Mouse (Mus musculus) cerebellum, adult 2 months (tissue): ENCODE data around the gene Enpp3. TPM values are rescaled to one million over a fixed set of nuclear protein-coding genes. Genes with fewer than 3 reads are reported as not detected.

Source experiments
- DNase-seq, 2 experiments: peaks; one replicate each; pipeline ENCODE4 v3.0.0; 2021
- H3K27ac ChIP-seq: fragments of 200-500 bp; 2 replicates; pipeline ENCODE4 v1.5.1; 2012; ENCODE audit warnings: low read length, control low read depth, inconsistent platforms; ENCODE audit not compliant: insufficient read depth
- H3K27me3 ChIP-seq: fragments of 200-500 bp; 2 replicates; pipeline ENCODE4 v1.6.1; 2012; ENCODE audit warnings: inconsistent platforms, mild to moderate bottlenecking, low read length, moderate library complexity; ENCODE audit not compliant: control insufficient read depth, insufficient read depth
- H3K4me1 ChIP-seq: fragments of 200-500 bp; 2 replicates; pipeline ENCODE4 v1.6.1; 2011; ENCODE audit warnings: low read length; ENCODE audit not compliant: control insufficient read depth, insufficient read depth
- H3K4me3 ChIP-seq: fragments of 200-500 bp; replicated peaks from 2 replicates; pipeline ENCODE3; 2011; ENCODE audit warnings: mild to moderate bottlenecking, low read depth, low read length, control low read depth; ENCODE audit not compliant: insufficient read depth
- CTCF ChIP-seq: fragments of 200-500 bp; IDR thresholded peaks from 2 replicates; pipeline ENCODE4 v1.5.1; 2011; ENCODE audit warnings: low read depth, mild to moderate bottlenecking, control low read depth, low read length, moderate library complexity, borderline replicate concordance; ENCODE audit not compliant: insufficient read depth
- POLR2A ChIP-seq: fragments of 200-500 bp; IDR thresholded peaks from 2 replicates; pipeline ENCODE4 v1.6.1; 2011; ENCODE audit warnings: low read length, control low read depth, borderline replicate concordance; ENCODE audit not compliant: insufficient read depth
- WGBS: fragments of 180-500 bp; shearing (Covaris S2); methylation state at CpG from one replicate; pipeline ENCODE4 v1.1.7; 2018; 5-methylcytosine and 5-hydroxymethylcytosine counted together
- polyA plus RNA-seq: library from polyadenylated mRNA; depleted of rRNA; stranded (reverse); fragments of >200 nt; gene quantifications from 2 replicates; pipeline ENCODE4 v1.2.3, GENCODE M21; 2012

Gene Enpp3
- polyA plus RNA-seq, 1 experiment = 1.4 TPM

DNA sequence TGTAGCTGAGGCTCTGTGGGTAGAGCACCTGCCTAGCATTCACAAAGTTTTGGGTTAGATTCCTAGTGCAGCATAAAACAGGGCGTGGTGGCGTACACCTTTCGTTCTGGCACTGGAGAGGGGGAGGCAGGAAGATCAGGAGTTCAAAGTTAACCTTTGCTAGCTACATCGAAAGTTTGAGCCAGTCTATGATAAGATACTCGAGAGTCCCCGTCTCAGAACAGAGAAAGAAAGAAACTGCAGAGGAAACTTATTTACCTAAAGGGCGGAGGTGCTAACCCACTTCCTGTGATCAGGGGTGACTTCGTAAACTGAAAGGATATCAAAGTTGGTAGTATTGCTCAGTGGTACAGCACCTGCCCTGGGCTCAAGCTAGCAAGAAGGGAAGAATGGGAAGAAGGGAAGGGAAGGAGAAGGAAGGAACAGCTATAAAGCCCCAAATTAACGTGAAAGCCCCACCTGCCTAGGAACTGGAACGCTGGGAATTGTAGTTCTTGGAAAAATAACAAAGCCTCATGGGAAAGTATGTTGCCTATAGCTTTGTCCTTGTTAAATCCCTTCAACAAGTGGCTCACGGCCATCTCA is 88.3 kb downstream of the Enpp3 start:
- TF ChIP-seq POLR2A = no peak
- TF ChIP-seq CTCF = no peak
- H3K27me3 ChIP-seq = no peaks in the 10 kb centered on the region; the same call in 1 of the 2 replicates
- no peak overlapping the region for H3K4me3 ChIP-seq
- H3K27ac ChIP-seq = no peak overlapping the region
- no peaks in the 10 kb centered on the region for H3K4me1 ChIP-seq
- no peak for DNase-seq
- 57% methylated on average over 11 of the region's 11 CpGs for WGBS

DNA sequence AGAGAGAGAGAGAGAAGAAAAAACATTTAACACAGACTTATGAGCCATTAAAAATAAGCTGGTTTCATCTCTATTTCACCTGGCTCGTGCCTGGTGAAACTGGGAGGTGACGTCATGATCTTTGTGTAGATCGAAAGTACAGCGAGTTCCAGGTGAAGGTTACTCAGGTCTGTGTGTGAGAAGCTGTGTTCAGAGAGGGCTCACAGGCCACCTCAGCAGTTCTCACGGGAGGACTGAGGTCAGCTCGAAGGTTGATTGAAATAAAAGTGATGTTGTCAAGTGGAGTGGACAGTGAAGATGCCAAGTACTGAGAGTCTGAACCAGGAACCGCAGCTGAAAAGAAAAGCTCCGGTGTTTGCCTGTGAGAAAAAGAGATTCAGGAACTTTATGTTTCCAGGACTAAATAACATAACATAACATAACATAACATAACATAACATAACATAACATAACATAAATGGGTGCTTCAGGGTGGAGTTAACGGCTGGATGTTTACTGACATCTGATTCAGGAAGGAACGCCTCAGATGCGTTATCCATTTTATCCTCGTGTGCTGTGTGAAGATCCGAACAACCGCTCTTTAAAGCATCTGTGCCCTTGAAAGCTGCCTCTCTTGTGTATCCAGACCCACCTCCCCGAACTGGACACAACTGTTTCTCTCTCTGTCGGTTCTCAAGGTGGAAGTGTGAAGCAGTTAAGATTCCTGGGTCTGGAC is 88.9 kb downstream of the Enpp3 start:
- WGBS = 73% methylated on average over 16 of the region's 16 CpGs
- Histone ChIP-seq H3K4me3 (no peak overlapping the region), H3K27ac (no peak overlapping the region), H3K27me3 (no peaks in the 10 kb centered on the region; the same call in 1 of the 2 replicates), H3K4me1 (no peaks in the 10 kb centered on the region)
- no peak for TF ChIP-seq CTCF
- TF ChIP-seq POLR2A = no peak
- no peak for DNase-seq

- 81% methylated on average over 13 of the region's 13 CpGs for WGBS
- Histone ChIP-seq H3K4me3 (no peak overlapping the region), H3K27me3 (no peaks in the 10 kb centered on the region), H3K4me1 (no peaks in the 10 kb centered on the region), H3K27ac (no peak overlapping the region)
- no peak for TF ChIP-seq POLR2A
- no peak for TF ChIP-seq CTCF
- DNase-seq = no peak
Observed at GRCm38 (mm10) chr10:24742950-24743487, 99.6 kb downstream of the Enpp3 start.

DNA sequence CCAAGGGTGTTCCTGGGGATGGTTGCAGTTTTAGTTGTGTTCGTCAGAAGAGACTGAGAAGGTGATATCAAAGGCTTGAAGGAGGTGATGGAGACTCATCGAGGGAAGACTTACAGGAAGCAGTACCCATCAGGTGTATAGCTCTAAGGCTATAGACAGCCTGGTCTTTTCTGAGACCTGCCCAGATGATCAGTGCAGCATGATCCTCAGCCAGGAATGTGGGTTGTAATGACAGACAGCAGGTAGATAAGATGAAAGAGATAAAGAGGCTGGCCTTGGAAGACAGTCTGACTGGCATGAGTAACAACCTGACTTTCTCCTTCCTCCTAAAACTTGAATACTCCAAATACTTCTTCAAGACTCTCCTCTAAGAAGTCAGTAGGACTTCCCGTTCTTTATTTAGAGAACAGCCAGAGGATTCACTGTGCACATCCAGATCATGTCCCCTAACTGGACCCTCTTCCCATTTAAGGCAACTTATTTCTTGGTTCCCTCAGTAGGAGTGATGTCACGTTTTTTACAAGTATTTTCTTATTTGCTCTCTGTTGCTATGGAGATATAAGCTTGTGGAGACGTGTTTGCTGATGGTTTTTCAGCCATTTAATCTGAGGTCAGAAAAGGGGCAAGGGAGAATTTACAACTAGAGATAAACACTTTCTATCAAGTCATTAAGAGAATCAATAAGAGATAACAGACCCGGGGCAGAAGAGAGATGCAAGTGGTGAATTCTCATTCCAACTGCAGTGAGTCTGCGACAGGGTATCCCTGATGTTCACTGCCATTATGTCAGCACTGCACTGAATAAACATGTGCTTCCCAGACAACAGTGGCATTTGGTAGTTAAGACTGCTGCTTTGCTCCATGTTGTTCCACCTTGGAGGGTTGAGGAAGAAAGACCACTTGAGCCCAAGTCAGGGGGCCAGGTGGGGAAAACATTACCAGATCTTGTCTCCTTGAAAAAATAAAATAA is 101.1 kb downstream of the Enpp3 start:
- DNase-seq = no peak
- H3K4me3 ChIP-seq = no peak overlapping the region
- no peak for TF ChIP-seq CTCF
- no peak for TF ChIP-seq POLR2A
- no peaks in the 10 kb centered on the region for H3K27me3 ChIP-seq
- 75% methylated on average over 7 of the region's 7 CpGs for WGBS
- no peaks in the 10 kb centered on the region for H3K4me1 ChIP-seq
- H3K27ac ChIP-seq = no peak overlapping the region

GRCm38 (mm10) chr10:24739171-24739570 is 103.5 kb downstream of the Enpp3 start:
- TF ChIP-seq POLR2A (no peak), CTCF (no peak)
- Histone ChIP-seq H3K27ac (no peak overlapping the region), H3K4me3 (no peak overlapping the region), H3K27me3 (no peaks in the 10 kb centered on the region), H3K4me1 (no peaks in the 10 kb centered on the region)
- DNase-seq = no peak
- WGBS = 19% methylated on average over 2 of the region's 2 CpGs

DNA sequence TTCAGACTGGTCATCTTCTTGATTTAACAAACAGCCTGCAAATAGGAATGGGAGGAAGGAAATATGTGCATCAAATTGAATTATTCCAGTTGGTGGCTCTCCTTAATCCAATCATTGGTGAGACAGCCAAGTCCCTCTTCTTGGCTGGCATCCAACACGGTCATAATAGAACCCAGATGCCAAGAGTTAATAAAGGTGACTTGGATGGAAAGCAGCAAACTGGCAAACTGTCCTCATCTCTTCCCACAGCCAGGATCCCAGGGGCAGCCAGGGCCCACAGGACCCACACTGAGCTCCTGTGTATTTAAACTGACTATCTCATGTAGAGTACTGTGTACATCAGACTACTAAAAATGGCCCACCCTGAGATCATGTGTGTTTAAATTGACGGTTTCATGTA is 104.2 kb downstream of the Enpp3 start:
- DNase-seq = peak in 1 of 2 experiments; percentile 18
- WGBS = 8% methylated on average over 2 of the region's 2 CpGs
- no peaks in the 10 kb centered on the region for H3K4me1 ChIP-seq
- no peak overlapping the region for H3K27ac ChIP-seq
- no peak for TF ChIP-seq POLR2A
- no peak for TF ChIP-seq CTCF
- no peaks in the 10 kb centered on the region for H3K27me3 ChIP-seq
- H3K4me3 ChIP-seq = no peak overlapping the region

DNA sequence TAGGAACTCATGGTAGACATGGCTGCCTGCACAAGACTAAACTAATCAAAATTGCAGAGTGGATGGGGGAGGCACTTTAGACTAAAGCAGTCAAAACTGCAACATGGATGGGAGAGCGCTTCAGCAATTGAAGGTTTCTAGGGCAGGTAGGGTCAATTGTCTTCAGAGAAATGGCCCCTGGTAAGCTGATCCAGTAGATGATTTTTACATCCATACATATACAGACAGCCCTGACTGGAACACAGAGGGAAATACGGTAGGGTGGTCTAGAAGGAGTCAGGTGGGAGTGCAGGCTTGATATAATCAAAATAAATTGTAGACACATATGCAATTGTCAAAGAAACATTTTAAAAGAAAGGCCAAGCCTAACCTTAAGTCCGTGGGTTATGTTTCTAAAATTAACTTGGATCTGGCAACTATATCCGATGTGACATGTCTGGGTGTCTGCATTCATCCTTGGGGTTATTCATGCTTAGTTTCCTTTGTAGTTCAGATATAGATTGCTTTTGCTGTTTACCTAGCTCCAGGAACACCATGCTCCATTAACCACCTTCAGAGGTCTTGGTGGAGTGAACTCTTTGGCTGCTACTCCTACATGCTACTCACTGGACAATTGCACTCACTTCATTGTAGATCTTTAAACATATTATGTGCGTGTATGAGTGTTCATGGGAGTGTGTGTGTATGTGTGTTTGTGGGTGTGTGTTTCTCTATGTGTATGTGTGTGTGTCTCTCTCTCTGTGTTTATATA is 107.4 kb downstream of the Enpp3 start:
- H3K4me1 ChIP-seq = no peaks in the 10 kb centered on the region
- H3K27ac ChIP-seq = no peak overlapping the region
- no peaks in the 10 kb centered on the region; the same call in 1 of the 2 replicates for H3K27me3 ChIP-seq
- no peak overlapping the region for H3K4me3 ChIP-seq
- TF ChIP-seq CTCF (no peak), POLR2A (no peak)
- no peak for DNase-seq
- 89% methylated on average over 5 of the region's 5 CpGs for WGBS
